ENCODE assay signal across 28 mouse cellular contexts in the genomic region with DNA sequence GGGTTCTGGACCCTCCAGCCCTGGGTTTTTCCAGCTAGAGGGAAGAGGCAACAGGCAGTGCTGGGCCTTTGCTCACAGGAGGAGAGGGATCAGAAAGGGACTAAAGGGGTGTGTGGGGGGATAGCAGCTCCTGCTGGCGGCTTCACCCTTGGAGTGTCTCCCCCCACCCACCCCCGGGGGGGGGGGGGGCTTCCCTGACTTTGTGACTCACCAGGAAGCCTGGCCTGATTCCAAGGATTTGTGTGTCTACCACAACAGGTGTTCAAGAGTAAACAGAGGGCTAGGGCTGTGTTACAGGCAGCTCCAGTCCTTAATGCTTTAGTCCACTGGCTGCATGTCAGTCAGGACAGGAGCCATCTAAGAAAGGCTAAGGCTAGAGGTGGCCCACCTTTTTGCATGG. TPM values are rescaled to one million over a fixed set of nuclear protein-coding genes. Genes with fewer than 3 reads are reported as not detected.
A peak's percentile ranks its signal among the peaks of the same experiment; 100 is the strongest.
DNase-seq lines count a peak whose midpoint lies in the region; ATAC-seq and TF ChIP-seq lines count a peak whose summit lies in the region.
"Had no signal": no experiment of that assay in that cellular context is flagged by ENCODE, and none has a peak within 500 bp of the region (broad histone marks: within the 10 kb centered on the region; RNA-seq: fewer than 3 reads in every experiment).

No protein-coding gene starts in this region.

- TF ChIP-seq CTCF in lung, embryonic 14.5 days (IDR thresholded peaks at IDR 0.05; ENCODE audit: low read depth), result no peak

- H3K4me3 ChIP-seq in embryonic facial prominence, embryonic 14.5 days (ENCODE audit: low read depth, low read length), result no peak overlapping the region
- no peak overlapping the region for H3K4me3 ChIP-seq in embryonic facial prominence, embryonic 10.5 days
- H3K4me3 ChIP-seq in lung, embryonic 14.5 days (ENCODE audit: low read depth, low read length), result no peak overlapping the region
- no peak overlapping the region for H3K4me3 ChIP-seq in stomach, embryonic 16.5 days (replicated peaks; ENCODE audit: low read length)
- H3K4me3 ChIP-seq: embryonic facial prominence, embryonic 13.5 days; forebrain, embryonic 13.5 days; forebrain, embryonic 15.5 days had no signal

- H3K27me3 ChIP-seq in embryonic facial prominence, embryonic 14.5 days (replicated peaks; ENCODE audit: control insufficient read depth, insufficient read depth, low read length), result no peaks in the 10 kb centered on the region
- H3K27me3 ChIP-seq in embryonic facial prominence, embryonic 10.5 days (replicated peaks; ENCODE audit: low read depth, poor library complexity, severe bottlenecking), result no peaks in the 10 kb centered on the region
- no peaks in the 10 kb centered on the region for H3K27me3 ChIP-seq in lung, embryonic 14.5 days (ENCODE audit: insufficient read depth, low read length)
- H3K27me3 ChIP-seq in stomach, embryonic 16.5 days (ENCODE audit: control insufficient read depth, insufficient read depth, low read length), result no peaks in the 10 kb centered on the region
- H3K27me3 ChIP-seq: CH12.LX; embryonic facial prominence, embryonic 13.5 days; forebrain, embryonic 13.5 days; forebrain, embryonic 15.5 days; Patski had no signal

- 81% methylated on average over 2 of the region's 2 CpGs for WGBS in embryonic facial prominence, embryonic 14.5 days
- 76% methylated on average over 2 of the region's 2 CpGs for WGBS in embryonic facial prominence, embryonic 10.5 days
- WGBS in lung, embryonic 14.5 days, result 31% methylated on average over 2 of the region's 2 CpGs
- WGBS in stomach, embryonic 16.5 days, result 21% methylated on average over 2 of the region's 2 CpGs

- peaks cover 56% of the 10 kb centered on the region for H3K36me3 ChIP-seq in embryonic facial prominence, embryonic 14.5 days (ENCODE audit: control insufficient read depth, insufficient read depth, low read length)
- H3K36me3 ChIP-seq in embryonic facial prominence, embryonic 10.5 days (replicated peaks), result peaks cover 60% of the 10 kb centered on the region
- peaks cover 39% of the 10 kb centered on the region for H3K36me3 ChIP-seq in lung, embryonic 14.5 days (ENCODE audit: insufficient read depth)
- peaks cover 12% of the 10 kb centered on the region for H3K36me3 ChIP-seq in stomach, embryonic 16.5 days (ENCODE audit: control insufficient read depth, insufficient read depth, low read length)

- H3K4me1 ChIP-seq in embryonic facial prominence, embryonic 14.5 days (ENCODE audit: control insufficient read depth, insufficient read depth, low read length), result peaks cover 7% of the 10 kb centered on the region; the same call in 1 of the 2 replicates
- H3K4me1 ChIP-seq in embryonic facial prominence, embryonic 10.5 days, result peaks cover 9% of the 10 kb centered on the region
- H3K4me1 ChIP-seq in lung, embryonic 14.5 days (ENCODE audit: insufficient read depth), result no peaks in the 10 kb centered on the region
- H3K4me1 ChIP-seq in stomach, embryonic 16.5 days (ENCODE audit: control insufficient read depth, insufficient read depth, low read length), result peaks cover 11% of the 10 kb centered on the region

- H3K9me3 ChIP-seq in embryonic facial prominence, embryonic 14.5 days (ENCODE audit: control insufficient read depth, low read length), result no peaks in the 10 kb centered on the region
- no peaks in the 10 kb centered on the region for H3K9me3 ChIP-seq in embryonic facial prominence, embryonic 10.5 days
- H3K9me3 ChIP-seq in lung, embryonic 14.5 days (ENCODE audit: low read depth, low read length), result no peaks in the 10 kb centered on the region
- H3K9me3 ChIP-seq in stomach, embryonic 16.5 days (replicated peaks; ENCODE audit: control insufficient read depth, low read length), result no peaks in the 10 kb centered on the region
- H3K9me3 ChIP-seq: embryonic facial prominence, embryonic 13.5 days; forebrain, embryonic 13.5 days; forebrain, embryonic 15.5 days; G1E had no signal

- ATAC-seq in embryonic facial prominence, embryonic 14.5 days (ENCODE audit: low read depth), result no peak
- 0 out of 2 replicates have a peak, but pooled peaks have one; percentile 30 for ATAC-seq in lung, embryonic 14.5 days (ENCODE audit: insufficient read depth)
- ATAC-seq in stomach, embryonic 16.5 days (ENCODE audit: insufficient read depth, low FRiP score), result peak; percentile 48; the same call in 1 of the 2 replicates
- ATAC-seq: activated CD4-positive, CD25-positive, alpha-beta regulatory T cell, adult 4 months; CD4-positive, CD25-positive, alpha-beta regulatory T cell, adult 4 months; forebrain, embryonic 13.5 days; forebrain, embryonic 15.5 days; forebrain, postnatal 0 days; Patski had no signal

- no peak overlapping the region for H3K4me2 ChIP-seq in embryonic facial prominence, embryonic 14.5 days (ENCODE audit: low read depth, low read length)
- no peak overlapping the region for H3K4me2 ChIP-seq in lung, embryonic 14.5 days
- no peak overlapping the region for H3K4me2 ChIP-seq in stomach, embryonic 16.5 days (ENCODE audit: low read depth, low read length)
- H3K4me2 ChIP-seq: embryonic facial prominence, embryonic 13.5 days; forebrain, embryonic 13.5 days; forebrain, embryonic 15.5 days had no signal

- peak; percentile 39 for DNase-seq in embryonic facial prominence, embryonic 14.5 days (ENCODE audit: low spot score)
- no peak for DNase-seq in embryonic facial prominence, embryonic 10.5 days (ENCODE audit: low spot score)
- DNase-seq in lung, embryonic 14.5 days, result no peak
- no peak for DNase-seq in lung, postnatal 36 days
- DNase-seq in MN1 (ENCODE audit: low spot score), result peak; percentile 51
- no peak for DNase-seq in urinary bladder, postnatal 14 days (ENCODE audit: low spot score)
- DNase-seq in yolk sac, embryonic 10.5 days (ENCODE audit: low spot score), result no peak
- DNase-seq: adrenal gland, adult 8-10 months; adrenal gland, postnatal 14 days; adrenal gland, postnatal 36 days; B cell, adult 2 months; cerebellum, adult 11-12 months; cerebellum, adult 2 months; cerebellum, adult 9-10 months; cerebellum, postnatal 10 days; cerebellum, postnatal 25 days; forebrain, postnatal 0 days had no signal

- no peak overlapping the region for H3K27ac ChIP-seq in embryonic facial prominence, embryonic 14.5 days (replicated peaks; ENCODE audit: low read depth, low read length)
- H3K27ac ChIP-seq in embryonic facial prominence, embryonic 10.5 days (replicated peaks), result no peak overlapping the region
- no peak overlapping the region for H3K27ac ChIP-seq in lung, embryonic 14.5 days (ENCODE audit: low read depth)
- 0 out of 2 replicates have a peak overlapping the region, but pooled peaks have one; percentile 10 for H3K27ac ChIP-seq in stomach, embryonic 16.5 days (ENCODE audit: low read length)
- H3K27ac ChIP-seq: embryonic facial prominence, embryonic 13.5 days; forebrain, embryonic 13.5 days; forebrain, embryonic 15.5 days had no signal

- H3K9ac ChIP-seq in embryonic facial prominence, embryonic 14.5 days (ENCODE audit: low read depth, low read length), result no peak overlapping the region
- no peak overlapping the region for H3K9ac ChIP-seq in lung, embryonic 14.5 days
- H3K9ac ChIP-seq in stomach, embryonic 16.5 days (ENCODE audit: low read length), result no peak overlapping the region; the same call in 1 of the 2 replicates
- H3K9ac ChIP-seq: embryonic facial prominence, embryonic 13.5 days; forebrain, embryonic 13.5 days; forebrain, embryonic 15.5 days; forebrain, postnatal 0 days had no signal

RNA-seq across cellular contexts. Expression of gene 2510039O18Rik, which starts 6.8 kb away (rescaled TPM):
- polyA plus RNA-seq in embryonic facial prominence, embryonic 14.5 days (2014; fragmentation: Nextera tagmentation; extraction: Ambion mirVana), result 23.0 and 23.4 TPM in 2 replicates
- polyA plus RNA-seq in embryonic facial prominence, embryonic 10.5 days (2016; fragmentation: Nextera tagmentation; extraction: Ambion mirVana), result 10.6 and 12.2 TPM in 2 replicates
- 20.2 and 22.5 TPM in 2 replicates for polyA plus RNA-seq in lung, embryonic 14.5 days (2014; fragmentation: Nextera tagmentation; extraction: Ambion mirVana)
- 5.8 and 7.5 TPM in 2 replicates for polyA plus RNA-seq in stomach, embryonic 16.5 days (2015; fragmentation: Nextera tagmentation; extraction: Ambion mirVana)

RNA-seq across cellular contexts. Expression of gene Plod1, which starts 10.9 kb away (rescaled TPM):
- 83.8 and 102 TPM in 2 replicates for polyA plus RNA-seq in embryonic facial prominence, embryonic 14.5 days (2014; fragmentation: Nextera tagmentation; extraction: Ambion mirVana)
- polyA plus RNA-seq in embryonic facial prominence, embryonic 10.5 days (2016; fragmentation: Nextera tagmentation; extraction: Ambion mirVana), result 30.9 and 31.0 TPM in 2 replicates
- 40.0 and 42.4 TPM in 2 replicates for polyA plus RNA-seq in lung, embryonic 14.5 days (2014; fragmentation: Nextera tagmentation; extraction: Ambion mirVana)
- polyA plus RNA-seq in stomach, embryonic 16.5 days (2015; fragmentation: Nextera tagmentation; extraction: Ambion mirVana), result 56.2 and 56.4 TPM in 2 replicates

RNA-seq across cellular contexts. Expression of gene Nppb, which starts 38.1 kb away (rescaled TPM):
- polyA plus RNA-seq in embryonic facial prominence, embryonic 14.5 days (2014; fragmentation: Nextera tagmentation; extraction: Ambion mirVana), result 0.28 TPM in 1 of 2 replicates, not detected in the other
- polyA plus RNA-seq in embryonic facial prominence, embryonic 10.5 days (2016; fragmentation: Nextera tagmentation; extraction: Ambion mirVana), result 0.20 TPM in 1 of 2 replicates, not detected in the other
- polyA plus RNA-seq in lung, embryonic 14.5 days (2014; fragmentation: Nextera tagmentation; extraction: Ambion mirVana), result not detected in 2 replicates
- polyA plus RNA-seq in stomach, embryonic 16.5 days (2015; fragmentation: Nextera tagmentation; extraction: Ambion mirVana), result not detected in 2 replicates
- polyA plus RNA-seq: activated CD4-positive, CD25-positive, alpha-beta regulatory T cell, adult 4 months; CD4-positive, CD25-positive, alpha-beta regulatory T cell, adult 4 months; cortical plate, adult 2 months; forebrain, embryonic 11.5 days; forebrain, embryonic 13.5 days; forebrain, embryonic 15.5 days; G1E had no signal

RNA-seq across cellular contexts. Expression of gene Mfn2, which starts 43.0 kb away (rescaled TPM):
- 37.0 and 37.5 TPM in 2 replicates for polyA plus RNA-seq in embryonic facial prominence, embryonic 14.5 days (2014; fragmentation: Nextera tagmentation; extraction: Ambion mirVana)
- 38.2 and 38.6 TPM in 2 replicates for polyA plus RNA-seq in embryonic facial prominence, embryonic 10.5 days (2016; fragmentation: Nextera tagmentation; extraction: Ambion mirVana)
- polyA plus RNA-seq in lung, embryonic 14.5 days (2014; fragmentation: Nextera tagmentation; extraction: Ambion mirVana), result 31.7 and 32.6 TPM in 2 replicates
- 43.0 and 47.4 TPM in 2 replicates for polyA plus RNA-seq in stomach, embryonic 16.5 days (2015; fragmentation: Nextera tagmentation; extraction: Ambion mirVana)

RNA-seq across cellular contexts. Expression of gene Nppa, which starts 53.0 kb away (rescaled TPM):
- polyA plus RNA-seq in embryonic facial prominence, embryonic 14.5 days (2014; fragmentation: Nextera tagmentation; extraction: Ambion mirVana), result not detected in 2 replicates
- polyA plus RNA-seq in embryonic facial prominence, embryonic 10.5 days (2016; fragmentation: Nextera tagmentation; extraction: Ambion mirVana), result 0.20 TPM in 1 of 2 replicates, not detected in the other
- polyA plus RNA-seq in lung, embryonic 14.5 days (2014; fragmentation: Nextera tagmentation; extraction: Ambion mirVana), result 17.4 TPM in 1 of 2 replicates, not detected in the other
- polyA plus RNA-seq in stomach, embryonic 16.5 days (2015; fragmentation: Nextera tagmentation; extraction: Ambion mirVana), result 0.18 TPM in 1 of 2 replicates, not detected in the other
- polyA plus RNA-seq: activated CD4-positive, CD25-positive, alpha-beta regulatory T cell, adult 4 months; CD4-positive, CD25-positive, alpha-beta regulatory T cell, adult 4 months; cerebellum, adult 2 months; G1E had no signal

Comparison
In these comparisons a context has a peak if more than half of its experiments do, and no peak if none do; other contexts are left out.
1. DNase-seq: peak in embryonic facial prominence, embryonic 14.5 days (single experiment) and MN1 (single experiment); none in embryonic facial prominence, embryonic 10.5 days (single experiment), lung, embryonic 14.5 days (single experiment), lung, postnatal 36 days (single experiment), urinary bladder, postnatal 14 days (single experiment) and yolk sac, embryonic 10.5 days (single experiment).